Mouse (Mus musculus): ENCODE data around the gene Iqcb1. TPM values are rescaled to one million over a fixed set of nuclear protein-coding genes. Genes with fewer than 3 reads are reported as not detected.

The Iqcb1 gene
- total RNA-seq, 1 experiment, result 16.8 TPM

GRCm38 (mm10) chr16:36885912-36886311, 57.7 kb downstream of the Iqcb1 start:
- DNase-seq (ENCODE audit: low read depth, low spot score), result no peak
- in situ Hi-C loops (cut with MboI; ENCODE audit: low sequenced_read_pairs in 2 of 2, unreplicated experiment in 2 of 2), result no loop called here
- peaks cover 7% of the 10 kb centered on the region; the same call in 1 of the 2 replicates for H3K36me3 ChIP-seq (ENCODE audit: control insufficient read depth, insufficient read depth, low read length, poor library complexity, severe bottlenecking)

GRCm38 (mm10) chr16:36887546-36887945, 59.4 kb downstream of the Iqcb1 start:
- in situ Hi-C loops (cut with MboI; ENCODE audit: low sequenced_read_pairs in 2 of 2, unreplicated experiment in 2 of 2), result no loop called here
- peak; percentile 51 for DNase-seq (ENCODE audit: low read depth, low spot score)
- H3K36me3 ChIP-seq (ENCODE audit: control insufficient read depth, insufficient read depth, low read length, poor library complexity, severe bottlenecking), result peaks cover 11% of the 10 kb centered on the region; the same call in 1 of the 2 replicates

More at GRCm38 (mm10) chr16:36885912-36886311, 57.7 kb downstream of the Iqcb1 start:
- H3K9ac ChIP-seq (ENCODE audit: insufficient read depth, low read depth, low read length, poor library complexity, severe bottlenecking), result no peak overlapping the region
- no peak for TF ChIP-seq HCFC1 (IDR thresholded peaks at IDR 0.05; ENCODE audit: borderline replicate concordance, insufficient read depth, low read length)
- no peak for TF ChIP-seq CHD2 (IDR thresholded peaks at IDR 0.05; ENCODE audit: low read depth, low read length)
- H3K27ac ChIP-seq (ENCODE audit: insufficient read depth, low read depth, low read length, poor library complexity, severe bottlenecking), result no peak overlapping the region
- no peak overlapping the region for H3K4me3 ChIP-seq (ENCODE audit: insufficient read depth in 1 of 2, low read depth in 1 of 2, low read length in 2 of 2, poor library complexity in 1 of 2, severe bottlenecking in 1 of 2)
- no peaks in the 10 kb centered on the region for H3K9me3 ChIP-seq (ENCODE audit: control insufficient read depth, insufficient read depth, low read depth, low read length)
- H3K4me1 ChIP-seq (ENCODE audit: control insufficient read depth in 2 of 2, insufficient read depth in 2 of 2, low read length in 2 of 2, poor library complexity in 1 of 2), result no peaks in the 10 kb centered on the region

GRCm38 (mm10) chr16:36890559-36890958, 62.4 kb downstream of the Iqcb1 start:
- Histone ChIP-seq H3K27ac (ENCODE audit: insufficient read depth, low read depth, low read length, poor library complexity, severe bottlenecking) (no peak overlapping the region), H3K9me3 (ENCODE audit: control insufficient read depth, insufficient read depth, low read depth, low read length) (no peaks in the 10 kb centered on the region), H3K4me3 (ENCODE audit: insufficient read depth in 1 of 2, low read depth in 1 of 2, low read length in 2 of 2, poor library complexity in 1 of 2, severe bottlenecking in 1 of 2) (no peak overlapping the region), H3K9ac (ENCODE audit: insufficient read depth, low read depth, low read length, poor library complexity, severe bottlenecking) (no peak overlapping the region), H3K36me3 (ENCODE audit: control insufficient read depth, insufficient read depth, low read length, poor library complexity, severe bottlenecking) (peaks cover 18% of the 10 kb centered on the region), H3K4me1 (ENCODE audit: control insufficient read depth in 2 of 2, insufficient read depth in 2 of 2, low read length in 2 of 2, poor library complexity in 1 of 2) (no peaks in the 10 kb centered on the region)
- TF ChIP-seq ZNF384 (IDR thresholded peaks at IDR 0.05; ENCODE audit: low read depth, low read length) (no peak), HCFC1 (IDR thresholded peaks at IDR 0.05; ENCODE audit: borderline replicate concordance, insufficient read depth, low read length) (no peak), CHD2 (IDR thresholded peaks at IDR 0.05; ENCODE audit: low read depth, low read length) (no peak), ZC3H11A (IDR thresholded peaks at IDR 0.05; ENCODE audit: borderline replicate concordance, low read depth, low read length) (no peak), MAFK (IDR thresholded peaks at IDR 0.05; ENCODE audit: insufficient read depth, low read depth, low read length) (no peak)
- in situ Hi-C loops (cut with MboI; ENCODE audit: low sequenced_read_pairs in 2 of 2, unreplicated experiment in 2 of 2), result no loop called here
- DNase-seq (ENCODE audit: low read depth, low spot score), result no peak

More at GRCm38 (mm10) chr16:36887546-36887945, 59.4 kb downstream of the Iqcb1 start:
- TF ChIP-seq ZC3H11A (IDR thresholded peaks at IDR 0.05; ENCODE audit: borderline replicate concordance, low read depth, low read length), result no peak
- TF ChIP-seq ZNF384 (IDR thresholded peaks at IDR 0.05; ENCODE audit: low read depth, low read length), result no peak
- no peak for TF ChIP-seq HCFC1 (IDR thresholded peaks at IDR 0.05; ENCODE audit: borderline replicate concordance, insufficient read depth, low read length)
- TF ChIP-seq MAFK (IDR thresholded peaks at IDR 0.05; ENCODE audit: insufficient read depth, low read depth, low read length), result no peak
- 0 out of 2 replicates have a peak, but pooled peaks have one; percentile 35 for TF ChIP-seq CHD2 (IDR thresholded peaks at IDR 0.05; ENCODE audit: low read depth, low read length)
- Histone ChIP-seq H3K4me3 (ENCODE audit: insufficient read depth in 1 of 2, low read depth in 1 of 2, low read length in 2 of 2, poor library complexity in 1 of 2, severe bottlenecking in 1 of 2) (no peak overlapping the region), H3K9me3 (ENCODE audit: control insufficient read depth, insufficient read depth, low read depth, low read length) (no peaks in the 10 kb centered on the region), H3K9ac (ENCODE audit: insufficient read depth, low read depth, low read length, poor library complexity, severe bottlenecking) (no peak overlapping the region), H3K27ac (ENCODE audit: insufficient read depth, low read depth, low read length, poor library complexity, severe bottlenecking) (no peak overlapping the region), H3K4me1 (ENCODE audit: control insufficient read depth in 2 of 2, insufficient read depth in 2 of 2, low read length in 2 of 2, poor library complexity in 1 of 2) (no peaks in the 10 kb centered on the region)

GRCm38 (mm10) chr16:36891415-36891814, 63.2 kb downstream of the Iqcb1 start:
- no peaks in the 10 kb centered on the region for H3K4me1 ChIP-seq (ENCODE audit: control insufficient read depth in 2 of 2, insufficient read depth in 2 of 2, low read length in 2 of 2, poor library complexity in 1 of 2)
- in situ Hi-C loops (cut with MboI; ENCODE audit: low sequenced_read_pairs in 2 of 2, unreplicated experiment in 2 of 2), result no loop called here
- DNase-seq (ENCODE audit: low read depth, low spot score), result no peak
- H3K4me3 ChIP-seq (ENCODE audit: insufficient read depth in 1 of 2, low read depth in 1 of 2, low read length in 2 of 2, poor library complexity in 1 of 2, severe bottlenecking in 1 of 2), result no peak overlapping the region
- H3K9ac ChIP-seq (ENCODE audit: insufficient read depth, low read depth, low read length, poor library complexity, severe bottlenecking), result no peak overlapping the region
- H3K36me3 ChIP-seq (ENCODE audit: control insufficient read depth, insufficient read depth, low read length, poor library complexity, severe bottlenecking), result peaks cover 17% of the 10 kb centered on the region
- TF ChIP-seq ZNF384 (IDR thresholded peaks at IDR 0.05; ENCODE audit: low read depth, low read length), result no peak
- no peak for TF ChIP-seq CHD2 (IDR thresholded peaks at IDR 0.05; ENCODE audit: low read depth, low read length)
- TF ChIP-seq ZC3H11A (IDR thresholded peaks at IDR 0.05; ENCODE audit: borderline replicate concordance, low read depth, low read length), result no peak
- TF ChIP-seq MAFK (IDR thresholded peaks at IDR 0.05; ENCODE audit: insufficient read depth, low read depth, low read length), result no peak
- TF ChIP-seq HCFC1 (IDR thresholded peaks at IDR 0.05; ENCODE audit: borderline replicate concordance, insufficient read depth, low read length), result no peak
- no peak overlapping the region for H3K27ac ChIP-seq (ENCODE audit: insufficient read depth, low read depth, low read length, poor library complexity, severe bottlenecking)
- no peaks in the 10 kb centered on the region for H3K9me3 ChIP-seq (ENCODE audit: control insufficient read depth, insufficient read depth, low read depth, low read length)

GRCm38 (mm10) chr16:36893317-36893716, 65.1 kb downstream of the Iqcb1 start:
- in situ Hi-C loops (cut with MboI; ENCODE audit: low sequenced_read_pairs in 2 of 2, unreplicated experiment in 2 of 2), result no loop called here
- no peaks in the 10 kb centered on the region for H3K9me3 ChIP-seq (ENCODE audit: control insufficient read depth, insufficient read depth, low read depth, low read length)
- no peak overlapping the region for H3K4me3 ChIP-seq (ENCODE audit: insufficient read depth in 1 of 2, low read depth in 1 of 2, low read length in 2 of 2, poor library complexity in 1 of 2, severe bottlenecking in 1 of 2)
- TF ChIP-seq MAFK (IDR thresholded peaks at IDR 0.05; ENCODE audit: insufficient read depth, low read depth, low read length), result no peak
- H3K9ac ChIP-seq (ENCODE audit: insufficient read depth, low read depth, low read length, poor library complexity, severe bottlenecking), result no peak overlapping the region
- H3K4me1 ChIP-seq (ENCODE audit: control insufficient read depth in 2 of 2, insufficient read depth in 2 of 2, low read length in 2 of 2, poor library complexity in 1 of 2), result no peaks in the 10 kb centered on the region
- no peak for DNase-seq (ENCODE audit: low read depth, low spot score)
- no peak overlapping the region for H3K27ac ChIP-seq (ENCODE audit: insufficient read depth, low read depth, low read length, poor library complexity, severe bottlenecking)
- peaks cover 16% of the 10 kb centered on the region for H3K36me3 ChIP-seq (ENCODE audit: control insufficient read depth, insufficient read depth, low read length, poor library complexity, severe bottlenecking)

Measured in ES-E14 (cell line).